Mouse (Mus musculus) ES-E14 (cell line): ENCODE data around the gene Pakap.

Experiments
- CHD2 ChIP-seq: IDR thresholded peaks from 2 replicates; pipeline ENCODE4 v1.6.1; 2014; ENCODE audit warnings: mild to moderate bottlenecking, low read depth, low read length, inconsistent platforms
- HCFC1 ChIP-seq: IDR thresholded peaks from 2 replicates; pipeline ENCODE4 v1.6.1; 2012; ENCODE audit warnings: low read length, inconsistent platforms, borderline replicate concordance; ENCODE audit not compliant: insufficient read depth
- ZC3H11A ChIP-seq: IDR thresholded peaks from 2 replicates; pipeline ENCODE4 v1.6.1; 2012; ENCODE audit warnings: low read depth, mild to moderate bottlenecking, inconsistent platforms, low read length, borderline replicate concordance
- ZNF384 ChIP-seq: IDR thresholded peaks from 2 replicates; pipeline ENCODE4 v1.6.1; 2012; ENCODE audit warnings: low read depth, low read length, inconsistent platforms

DNA sequence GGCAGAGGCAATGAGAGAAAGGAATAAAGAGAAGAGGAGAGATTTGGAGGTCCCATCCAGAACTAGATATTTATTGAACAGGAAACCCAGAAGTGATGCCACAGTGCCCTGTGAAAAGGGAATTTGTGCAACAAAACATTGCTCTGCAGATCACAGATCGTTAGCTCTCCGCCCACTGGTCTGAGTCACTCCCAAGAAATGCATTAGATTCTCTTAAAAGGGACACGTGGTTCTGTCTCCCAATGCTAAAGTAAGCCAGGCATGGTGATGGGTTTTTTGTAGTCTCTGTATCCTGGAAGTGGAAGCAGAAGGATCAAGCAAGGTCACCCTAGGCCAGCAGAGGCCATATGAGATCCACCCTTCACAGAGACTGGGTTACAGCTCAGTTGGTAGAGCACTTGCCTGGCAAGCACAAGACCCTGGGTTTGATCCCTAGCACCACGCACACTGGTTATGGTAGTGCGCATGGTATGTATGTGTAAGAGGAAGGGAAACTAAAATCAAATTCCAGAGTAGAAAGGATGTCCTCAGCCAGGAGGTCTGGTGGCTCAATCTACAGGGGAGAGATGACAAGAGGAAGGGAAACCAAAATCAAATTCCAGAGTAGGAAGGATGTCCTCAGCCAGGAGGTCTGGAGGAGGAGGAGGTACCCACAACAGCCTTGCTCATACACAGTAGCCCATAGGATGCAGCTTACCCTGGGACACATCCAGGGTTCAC lies 84.4 kb downstream of the Pakap start:
- TF ChIP-seq CHD2: no peak
- TF ChIP-seq ZNF384: no peak
- no peak for TF ChIP-seq ZC3H11A
- TF ChIP-seq HCFC1: no peak
